Mouse (Mus musculus) bone marrow macrophage, adult 2 months (primary cell): Measurements from ENCODE around the gene Slc1a2. TPM values are rescaled to one million over a fixed set of nuclear protein-coding genes. Genes with fewer than 3 reads are reported as not detected.
A peak's percentile ranks its signal among the peaks of the same experiment; 100 is the strongest.

Experiments
- H3K27ac ChIP-seq: 2 replicates; pipeline ENCODE4 v1.5.1; 2012; ENCODE audit warnings: low read depth, low read length; ENCODE audit not compliant: insufficient read depth
- H3K4me1 ChIP-seq: 2 replicates; pipeline ENCODE4 v1.6.1; 2012; ENCODE audit warnings: low read length; ENCODE audit not compliant: control insufficient read depth, insufficient read depth
- H3K4me3 ChIP-seq: 2 replicates; pipeline ENCODE4 v1.5.1; 2012; ENCODE audit warnings: mild to moderate bottlenecking, low read length, moderate library complexity; ENCODE audit not compliant: insufficient read depth
- CTCF ChIP-seq: IDR thresholded peaks from 2 replicates; pipeline ENCODE4 v1.5.1; 2012; ENCODE audit warnings: low read depth, mild to moderate bottlenecking, low read length, moderate library complexity
- POLR2A ChIP-seq: IDR thresholded peaks from 2 replicates; pipeline ENCODE4 v1.6.1; 2012; ENCODE audit warnings: mild to moderate bottlenecking, low read depth, low read length, borderline replicate concordance
- polyA plus RNA-seq: library from polyadenylated mRNA; stranded (reverse); fragments of >200 nt; gene quantifications from 2 replicates; pipeline ENCODE4 v1.2.4, GENCODE M21; 2012; ENCODE audit not compliant: missing spikeins, insufficient read depth, insufficient read length

The Slc1a2 gene
- polyA plus RNA-seq, 1 experiment: not detected

DNA sequence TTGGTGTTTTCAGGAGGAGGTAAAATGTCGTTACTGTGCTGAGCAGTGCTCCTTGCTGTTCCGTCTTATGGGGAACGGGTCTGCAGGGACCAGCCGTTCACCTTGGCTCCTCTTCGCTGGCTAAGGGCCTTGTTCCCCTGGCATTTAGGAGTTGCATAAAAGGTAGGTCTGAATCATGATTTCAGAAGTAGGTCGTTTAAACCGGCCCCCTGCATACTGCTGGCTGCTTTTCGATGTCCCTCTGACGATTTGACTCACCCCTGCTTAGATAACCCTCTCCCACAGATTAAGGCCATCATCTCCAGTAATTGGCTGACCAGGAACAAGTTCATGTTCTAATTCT lies 27.6 kb downstream of the Slc1a2 start:
- no peak overlapping the region for H3K27ac ChIP-seq
- no peaks in the 10 kb centered on the region for H3K4me1 ChIP-seq
- TF ChIP-seq POLR2A (no peak), CTCF (no peak)
- H3K4me3 ChIP-seq: no peak overlapping the region

DNA sequence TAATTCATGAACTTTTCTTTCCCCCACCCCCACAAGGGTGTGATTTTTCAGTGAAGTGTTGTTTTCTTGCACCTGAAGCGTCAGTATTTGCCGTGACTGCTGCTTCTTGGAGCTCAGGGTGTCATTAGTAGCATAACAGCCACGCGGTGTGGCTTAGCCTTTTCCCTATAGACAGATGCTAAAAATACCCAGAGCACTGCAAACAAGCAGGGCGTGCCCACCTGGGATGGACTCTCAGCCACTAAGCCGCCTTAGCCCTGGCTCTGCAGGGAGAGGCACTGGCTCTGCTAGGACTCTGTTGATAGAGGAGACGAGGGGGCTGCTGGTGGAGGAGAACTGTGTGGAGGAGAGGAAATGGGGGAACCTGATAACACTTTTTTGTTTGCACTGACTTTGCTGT lies 35.1 kb downstream of the Slc1a2 start:
- H3K4me3 ChIP-seq: no peak overlapping the region
- H3K27ac ChIP-seq: no peak overlapping the region
- TF ChIP-seq POLR2A (no peak), CTCF (no peak)
- H3K4me1 ChIP-seq: peaks cover 3% of the 10 kb centered on the region; the same call in 1 of the 2 replicates

- Histone ChIP-seq H3K4me1 (peaks cover 3% of the 10 kb centered on the region; the same call in 1 of the 2 replicates), H3K4me3 (no peak overlapping the region), H3K27ac (no peak overlapping the region)
- TF ChIP-seq POLR2A (no peak), CTCF (no peak)
Observed at GRCm38 (mm10) chr2:102694750-102695149, 36.3 kb downstream of the Slc1a2 start.

GRCm38 (mm10) chr2:102695541-102695940 lies 37.1 kb downstream of the Slc1a2 start:
- TF ChIP-seq CTCF (no peak), POLR2A (no peak)

GRCm38 (mm10) chr2:102697732-102698131 lies 39.3 kb downstream of the Slc1a2 start:
- Histone ChIP-seq H3K4me1 (peaks cover 21% of the 10 kb centered on the region), H3K27ac (no peak overlapping the region), H3K4me3 (no peak overlapping the region)
- TF ChIP-seq POLR2A (no peak), CTCF (no peak)

More at GRCm38 (mm10) chr2:102695541-102695940, 37.1 kb downstream of the Slc1a2 start:
- Histone ChIP-seq H3K4me3 (no peak overlapping the region), H3K27ac (no peak overlapping the region), H3K4me1 (peaks cover 4% of the 10 kb centered on the region; the same call in 1 of the 2 replicates)

DNA sequence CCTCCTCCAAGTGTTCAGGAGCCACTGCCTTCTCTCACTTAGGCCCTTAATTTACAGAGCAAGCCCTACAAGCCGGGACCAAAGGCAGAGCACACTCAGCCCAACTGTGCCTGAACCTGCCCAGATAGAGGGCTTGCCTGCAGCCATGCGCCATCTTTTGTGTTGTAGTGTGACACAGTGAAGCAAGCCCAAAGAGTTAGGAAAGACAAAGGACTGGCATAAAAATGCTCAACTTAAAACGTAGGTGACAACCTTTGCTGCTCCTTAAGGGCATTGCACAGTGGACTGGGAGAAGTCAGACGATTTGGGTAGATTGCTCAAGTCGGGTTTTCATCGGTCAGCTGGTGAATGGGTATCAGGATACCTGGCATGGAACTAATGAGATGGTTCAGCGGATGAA lies 41.5 kb downstream of the Slc1a2 start:
- Histone ChIP-seq H3K27ac (no peak overlapping the region), H3K4me1 (peaks cover 21% of the 10 kb centered on the region), H3K4me3 (no peak overlapping the region)
- no peak for TF ChIP-seq POLR2A
- TF ChIP-seq CTCF: no peak

DNA sequence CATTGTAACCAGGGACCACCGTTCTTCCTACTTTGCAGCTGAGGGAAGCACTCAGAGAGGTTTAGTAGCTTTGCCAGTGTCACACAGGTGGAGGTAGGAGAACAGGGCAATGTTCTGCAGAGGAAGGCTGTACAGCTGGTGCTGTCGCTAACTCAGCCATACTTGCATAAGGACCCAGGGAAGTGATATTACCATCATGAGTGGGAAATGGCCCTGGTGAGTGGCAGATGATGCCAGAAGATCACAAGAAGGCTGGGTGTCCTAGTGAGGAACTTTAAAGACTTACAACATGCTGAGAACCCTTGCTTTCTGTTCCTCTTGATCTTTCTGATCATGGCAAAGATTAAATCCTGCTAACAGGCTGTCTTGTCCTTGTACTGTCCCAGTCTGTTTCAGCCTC lies 42.2 kb downstream of the Slc1a2 start:
- TF ChIP-seq CTCF (no peak), POLR2A (no peak)
- H3K4me1 ChIP-seq: peaks cover 21% of the 10 kb centered on the region
- no peak overlapping the region for H3K4me3 ChIP-seq
- H3K27ac ChIP-seq: peak overlapping the region; percentile 37

- peak overlapping the region; percentile 37 for H3K27ac ChIP-seq
- TF ChIP-seq CTCF: no peak
- TF ChIP-seq POLR2A: no peak
- H3K4me1 ChIP-seq: peaks cover 21% of the 10 kb centered on the region
Observed at GRCm38 (mm10) chr2:102701382-102701781, 42.9 kb downstream of the Slc1a2 start.

GRCm38 (mm10) chr2:102703556-102703955 lies 45.1 kb downstream of the Slc1a2 start:
- TF ChIP-seq POLR2A (no peak), CTCF (no peak)
- H3K27ac ChIP-seq: no peak overlapping the region
- peaks cover 27% of the 10 kb centered on the region for H3K4me1 ChIP-seq
- H3K4me3 ChIP-seq: no peak overlapping the region

More at GRCm38 (mm10) chr2:102701382-102701781, 42.9 kb downstream of the Slc1a2 start:
- H3K4me3 ChIP-seq: no peak overlapping the region

- no peak overlapping the region for H3K4me3 ChIP-seq
Observed at GRCm38 (mm10) chr2:102704781-102705180, 46.3 kb downstream of the Slc1a2 start.

DNA sequence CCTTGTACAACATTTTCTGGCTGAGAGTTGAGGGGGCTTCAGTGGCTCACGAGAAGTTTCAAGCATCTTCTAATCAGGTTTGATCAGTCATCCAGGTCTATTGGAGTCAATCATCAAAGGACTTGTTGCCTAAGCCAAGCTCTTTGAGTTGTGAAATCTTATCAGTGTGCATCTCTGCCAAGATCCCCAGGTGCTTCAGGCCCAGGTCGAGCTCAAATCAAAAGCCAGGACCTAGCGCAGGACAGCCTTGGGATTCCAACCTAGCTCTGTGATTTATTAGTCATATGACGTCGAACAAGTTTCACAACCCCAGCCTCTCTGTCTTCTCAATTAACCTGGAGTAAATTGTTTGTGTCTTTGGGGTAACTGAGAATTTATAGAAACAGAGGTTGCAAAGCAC lies 53.1 kb downstream of the Slc1a2 start:
- H3K27ac ChIP-seq: no peak overlapping the region
- peaks cover 25% of the 10 kb centered on the region for H3K4me1 ChIP-seq
- H3K4me3 ChIP-seq: no peak overlapping the region
- TF ChIP-seq CTCF (no peak), POLR2A (no peak)

More at GRCm38 (mm10) chr2:102704781-102705180, 46.3 kb downstream of the Slc1a2 start:
- Histone ChIP-seq H3K4me1 (peaks cover 27% of the 10 kb centered on the region), H3K27ac (no peak overlapping the region)
- TF ChIP-seq CTCF: no peak
